Mouse (Mus musculus): ENCODE data around the gene U2surp.

GRCm38 (mm10) chr9:95559059-95559935 is 47.5 kb upstream of the U2surp start, which contains the start of gene Paqr9:
- TF ChIP-seq POLR2A (IDR thresholded peaks at IDR 0.05; ENCODE audit: insufficient read depth, low read depth, low read length), result no peak
- TF ChIP-seq CTCF (IDR thresholded peaks at IDR 0.05), result no peak
